ENCODE assay signal across 8 mouse cellular contexts in the genomic region with DNA sequence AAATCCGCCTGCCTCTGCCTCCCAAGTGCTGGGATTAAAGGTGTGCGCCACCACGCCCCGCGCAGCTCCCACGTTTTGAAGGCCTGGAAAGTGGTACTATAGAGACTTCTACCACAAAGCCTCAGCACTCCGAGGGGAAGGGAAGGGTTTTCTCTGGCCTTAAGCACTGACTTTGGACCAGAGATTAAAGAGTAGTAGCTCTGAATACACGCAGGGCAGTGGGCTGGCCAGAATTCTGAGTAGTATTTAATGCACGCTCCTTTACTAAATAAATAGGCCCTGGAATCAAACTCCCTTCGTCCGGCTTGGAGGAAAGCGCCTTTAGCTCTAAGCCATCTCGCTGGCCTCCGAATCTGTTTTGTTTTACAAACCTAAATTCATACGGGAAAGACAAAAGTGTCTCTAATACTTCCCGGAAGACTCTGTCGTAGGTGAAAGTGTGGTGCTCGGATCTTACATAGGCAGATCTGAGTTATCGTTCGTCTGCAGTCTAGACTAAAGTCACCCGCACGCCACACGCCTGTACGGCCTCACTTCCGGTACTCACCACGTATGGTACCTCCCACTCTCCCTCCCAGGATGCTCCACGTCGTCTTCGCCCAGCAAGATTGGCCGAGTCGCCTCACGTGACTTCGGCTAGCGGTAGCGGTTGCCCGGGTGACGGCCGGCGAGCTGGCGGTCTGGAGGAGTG. TPM values are rescaled to one million over a fixed set of nuclear protein-coding genes. Genes with fewer than 3 reads are reported as not detected.
DNase-seq lines count a peak whose midpoint lies in the region; ATAC-seq lines count a peak whose summit lies in the region.

TSS of gene Armc9 (plus strand) at position 648 of the 691 bp plus-strand sequence.

- ATAC-seq in heart, embryonic 14.5 days (ENCODE audit: insufficient number of reproducible peaks, insufficient read depth, low FRiP score, low read depth): peak; percentile 98
- ATAC-seq in liver, embryonic 13.5 days (ENCODE audit: low read depth): peak; percentile 99
- peak; percentile 100 for ATAC-seq in stomach, embryonic 16.5 days (ENCODE audit: insufficient read depth, low FRiP score)

- H3K27ac ChIP-seq in brown adipose tissue, adult 24 weeks (replicated peaks; ENCODE audit: low read depth, low read length): peak within 1 kb of the TSS; percentile 62
- H3K27ac ChIP-seq in heart, embryonic 14.5 days (replicated peaks in 1 of 2; ENCODE audit: control insufficient read depth in 1 of 2, insufficient read depth in 1 of 2, low read depth in 2 of 2, low read length in 2 of 2): peak within 1 kb of the TSS; percentile 87 to 89
- peak within 1 kb of the TSS; percentile 95 for H3K27ac ChIP-seq in liver, embryonic 13.5 days
- H3K27ac ChIP-seq in stomach, embryonic 16.5 days (ENCODE audit: low read length): peak within 1 kb of the TSS; percentile 94

- H3K9me3 ChIP-seq in heart, embryonic 14.5 days (ENCODE audit: control insufficient read depth, low read length): no peaks in the 10 kb centered on the region
- H3K9me3 ChIP-seq in liver, embryonic 13.5 days (replicated peaks): no peaks in the 10 kb centered on the region
- no peaks in the 10 kb centered on the region for H3K9me3 ChIP-seq in stomach, embryonic 16.5 days (replicated peaks; ENCODE audit: control insufficient read depth, low read length)

- no peaks in the 10 kb centered on the region for H3K27me3 ChIP-seq in heart, embryonic 14.5 days (ENCODE audit: control insufficient read depth, insufficient read depth, low read length)
- no peaks in the 10 kb centered on the region for H3K27me3 ChIP-seq in liver, embryonic 13.5 days
- H3K27me3 ChIP-seq in stomach, embryonic 16.5 days (ENCODE audit: control insufficient read depth, insufficient read depth, low read length): no peaks in the 10 kb centered on the region

- peak within 1 kb of the TSS; percentile 66 for H3K4me3 ChIP-seq in brown adipose tissue, adult 24 weeks (ENCODE audit: insufficient read depth, low read depth, low read length)
- peak within 1 kb of the TSS; percentile 76 to 80 for H3K4me3 ChIP-seq in heart, embryonic 14.5 days (ENCODE audit: control insufficient read depth in 1 of 2, insufficient read depth in 1 of 2, low read depth in 1 of 2, low read length in 2 of 2)
- peak within 1 kb of the TSS; percentile 86 for H3K4me3 ChIP-seq in liver, embryonic 13.5 days (replicated peaks)
- H3K4me3 ChIP-seq in stomach, embryonic 16.5 days (replicated peaks; ENCODE audit: low read length): peak within 1 kb of the TSS; percentile 85

- H3K4me2 ChIP-seq in heart, embryonic 14.5 days (ENCODE audit: low read length): peak within 1 kb of the TSS; percentile 83
- H3K4me2 ChIP-seq in liver, embryonic 13.5 days: peak within 1 kb of the TSS; percentile 85
- H3K4me2 ChIP-seq in stomach, embryonic 16.5 days (ENCODE audit: low read depth, low read length): peak within 1 kb of the TSS; percentile 80

- no peaks in the 10 kb centered on the region for H3K4me1 ChIP-seq in brown adipose tissue, adult 24 weeks (ENCODE audit: control insufficient read depth, insufficient read depth, insufficient read length, low read length)
- peaks cover 6 to 10% of the 10 kb centered on the region in 2 experiments; a peak in 2 of 4 replicates for H3K4me1 ChIP-seq in heart, embryonic 14.5 days (ENCODE audit: control insufficient read depth in 2 of 2, insufficient read depth in 2 of 2, low read length in 2 of 2)
- H3K4me1 ChIP-seq in liver, embryonic 13.5 days (replicated peaks): peaks cover 59% of the 10 kb centered on the region
- peaks cover 13% of the 10 kb centered on the region for H3K4me1 ChIP-seq in stomach, embryonic 16.5 days (ENCODE audit: control insufficient read depth, insufficient read depth, low read length)

- H3K36me3 ChIP-seq in heart, embryonic 14.5 days (ENCODE audit: control insufficient read depth, insufficient read depth, low read length): 0 out of 2 replicates have a peak, but pooled peaks cover 3% of the 10 kb centered on the region
- H3K36me3 ChIP-seq in liver, embryonic 13.5 days: peaks cover 7% of the 10 kb centered on the region; the same call in 1 of the 2 replicates
- H3K36me3 ChIP-seq in stomach, embryonic 16.5 days (ENCODE audit: control insufficient read depth, insufficient read depth, low read length): no peaks in the 10 kb centered on the region

- 3% methylated on average over 40 of the region's 40 CpGs for WGBS in heart, embryonic 14.5 days
- 2% methylated on average over 40 of the region's 40 CpGs for WGBS in liver, embryonic 13.5 days (ENCODE audit: insufficient replicate concordance)
- WGBS in stomach, embryonic 16.5 days: 3% methylated on average over 40 of the region's 40 CpGs

- peak within 1 kb of the TSS; percentile 81 for H3K9ac ChIP-seq in heart, embryonic 14.5 days (ENCODE audit: low read length)
- H3K9ac ChIP-seq in liver, embryonic 13.5 days: peak within 1 kb of the TSS; percentile 84
- peak within 1 kb of the TSS; percentile 82 for H3K9ac ChIP-seq in stomach, embryonic 16.5 days (ENCODE audit: low read length)

- DNase-seq in CD4-positive, CD25-positive, alpha-beta regulatory T cell, adult 2 months (ENCODE audit: low read depth, low spot score): peak; percentile 98
- DNase-seq in fibroblast of lung, adult 2 months (ENCODE audit: low read depth): peak; percentile 95
- peak; percentile 97 for DNase-seq in kidney, postnatal 14 days
- DNase-seq in liver, embryonic 13.5 days: peak; percentile 95
- peak; percentile 94 for DNase-seq in neural tube, embryonic 10.5 days (ENCODE audit: extremely low spot score, low spot score)

RNA-seq across cellular contexts. Expression of gene Armc9, which starts in this region (rescaled TPM):
- polyA plus RNA-seq in brown adipose tissue, adult 24 weeks (2012; ENCODE audit: insufficient read depth, insufficient read length, missing spikeins): 2.2 and 4.4 TPM in 2 replicates
- polyA plus RNA-seq in heart, embryonic 14.5 days (2014; fragmentation: Nextera tagmentation; extraction: Ambion mirVana): 11.9 and 12.3 TPM in 2 replicates
- 11.7 and 12.8 TPM in 2 replicates for polyA plus RNA-seq in liver, embryonic 13.5 days (2015; fragmentation: Nextera tagmentation; extraction: Ambion mirVana)
- polyA plus RNA-seq in stomach, embryonic 16.5 days (2015; fragmentation: Nextera tagmentation; extraction: Ambion mirVana): 17.1 and 19.1 TPM in 2 replicates

Comparison
In these comparisons a context has a peak if more than half of its experiments do, and no peak if none do; other contexts are left out.
1. Peak in every context shown above with its lines: DNase-seq, ATAC-seq, H3K4me3 ChIP-seq and H3K27ac ChIP-seq.